Mouse (Mus musculus): ENCODE data around the gene Pole3. TPM values are rescaled to one million over a fixed set of nuclear protein-coding genes. Genes with fewer than 3 reads are reported as not detected.

The Pole3 gene
- polyA plus RNA-seq, 1 experiment from 2014 or later: 81.3 TPM

DNA sequence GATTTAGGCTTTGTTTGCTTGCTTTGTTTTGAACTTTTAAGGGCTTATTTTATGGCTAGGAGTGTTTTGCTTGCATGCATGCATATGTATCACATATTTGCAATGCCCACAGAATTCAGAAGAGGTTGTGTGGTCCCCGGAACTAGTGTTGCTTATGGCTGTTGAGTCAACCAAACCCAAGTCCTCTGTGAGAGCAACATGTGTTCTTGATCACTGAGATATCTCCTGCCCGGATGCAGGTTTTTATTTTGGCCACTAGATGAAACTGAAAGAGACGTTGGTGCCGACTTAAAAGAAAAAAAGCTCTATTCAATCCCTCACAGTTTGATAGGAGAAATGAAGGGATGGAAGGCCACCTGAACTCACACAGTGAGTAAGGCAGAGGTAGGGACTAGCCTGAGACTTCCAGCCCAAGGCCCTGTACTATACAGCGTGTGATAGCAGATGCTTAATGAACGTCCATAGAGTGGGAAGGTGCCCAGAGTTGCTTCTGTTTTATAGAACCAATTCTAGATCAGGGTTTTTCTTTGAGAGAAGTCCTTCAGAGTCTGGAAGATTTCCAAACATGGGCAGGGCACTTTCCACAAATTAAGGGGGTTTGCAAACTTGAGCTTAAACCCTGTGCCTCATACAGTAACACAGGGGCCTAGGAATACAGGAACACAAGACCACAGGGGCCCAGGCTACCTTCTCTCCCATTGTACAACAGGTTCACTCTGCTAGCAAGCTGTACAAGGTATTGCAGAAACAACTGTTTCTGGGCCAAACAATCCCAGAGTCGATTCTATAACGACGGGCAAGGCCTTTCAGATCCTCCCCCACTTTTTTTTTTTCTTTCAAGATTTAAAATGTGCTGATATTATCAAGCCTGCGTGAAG lies 7.1 kb downstream of the Pole3 start:
- peak overlapping the region; percentile 77 for H3K4me2 ChIP-seq (replicated peaks)

DNA sequence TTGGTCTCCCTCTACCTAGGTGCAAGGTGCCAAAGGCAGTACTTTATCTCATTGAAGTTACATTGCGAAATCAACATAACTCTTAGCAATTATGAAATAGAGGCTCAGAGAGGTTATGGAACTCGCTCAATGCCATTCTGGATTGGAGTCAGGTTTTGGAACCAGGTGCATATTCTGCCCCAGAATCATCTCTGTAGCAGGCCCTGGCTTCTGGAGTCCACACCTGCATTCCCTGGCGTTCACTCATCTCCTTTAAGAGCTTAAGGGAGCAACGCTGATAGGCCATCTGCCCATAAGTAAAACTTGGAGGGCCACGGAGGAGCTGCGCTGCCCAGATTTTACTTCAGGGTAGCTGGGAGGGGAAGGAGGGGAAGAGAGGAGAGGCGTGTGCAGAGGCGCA lies 7.8 kb downstream of the Pole3 start:
- Histone ChIP-seq H3K9me3 (no peaks in the 10 kb centered on the region), H3K9ac (replicated peaks) (no peak overlapping the region), H3K4me2 (replicated peaks) (no peak overlapping the region), H3K27me3 (no peaks in the 10 kb centered on the region), H3K4me3 (replicated peaks) (no peak overlapping the region), H3K36me3 (peaks cover 20% of the 10 kb centered on the region), H3K27ac (no peak overlapping the region; the same call in 1 of the 2 replicates), H3K4me1 (replicated peaks) (peaks cover 21% of the 10 kb centered on the region)
- ATAC-seq: no peak
- WGBS: 94% methylated on average over 8 of the region's 8 CpGs

More for the DNA sequence above, 7.1 kb downstream of the Pole3 start:
- Histone ChIP-seq H3K36me3 (peaks cover 16% of the 10 kb centered on the region), H3K27ac (no peak overlapping the region), H3K4me1 (replicated peaks) (peaks cover 21% of the 10 kb centered on the region), H3K9me3 (no peaks in the 10 kb centered on the region), H3K27me3 (no peaks in the 10 kb centered on the region), H3K4me3 (replicated peaks) (no peak overlapping the region), H3K9ac (replicated peaks) (peak overlapping the region; percentile 84; the same call in 1 of the 2 replicates)
- 86% methylated on average over 10 of the region's 10 CpGs for WGBS
- ATAC-seq: no peak

DNA sequence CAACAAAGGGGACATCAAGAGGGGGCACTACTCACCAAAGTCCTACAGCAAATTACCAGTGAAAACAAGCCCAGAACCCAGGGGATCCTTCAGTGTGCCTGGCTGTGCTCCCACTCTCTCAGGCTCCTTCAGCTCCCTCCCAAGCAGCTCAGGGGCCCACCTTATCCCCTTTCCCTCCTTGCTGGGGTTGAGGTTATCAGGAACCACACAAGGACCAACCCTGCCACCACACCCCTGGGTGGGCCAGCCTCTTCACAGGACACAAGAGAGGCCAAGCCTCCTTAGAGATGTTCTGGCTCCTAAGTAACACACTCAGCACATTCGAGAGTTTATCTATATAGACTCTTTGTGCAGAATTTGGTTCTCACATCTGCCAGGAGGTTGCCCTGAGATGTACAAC lies 8.3 kb downstream of the Pole3 start:
- H3K9ac ChIP-seq (replicated peaks): no peak overlapping the region
- no peak for ATAC-seq

DNA sequence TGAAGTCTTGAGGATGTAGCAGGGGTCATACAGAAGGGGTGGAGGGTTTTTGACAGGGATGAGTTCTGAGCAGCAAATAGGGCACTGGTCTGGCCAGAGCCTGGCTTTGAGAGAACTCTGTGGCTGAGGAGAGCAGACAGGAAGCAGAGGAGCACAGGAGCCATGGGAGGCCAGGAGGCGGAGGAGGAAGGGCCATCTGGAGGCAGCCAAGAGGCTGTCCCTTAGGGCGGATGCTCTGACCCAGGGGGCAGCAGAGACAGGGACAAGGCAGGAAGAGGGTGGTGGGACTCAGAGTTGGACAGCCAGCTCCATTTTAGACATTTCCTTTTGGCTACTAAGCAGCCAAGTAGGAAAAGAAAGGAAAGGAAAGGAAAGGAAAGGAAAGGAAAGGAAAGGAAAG lies 8.8 kb downstream of the Pole3 start:
- H3K4me1 ChIP-seq (replicated peaks): peaks cover 21% of the 10 kb centered on the region
- no peaks in the 10 kb centered on the region for H3K27me3 ChIP-seq
- H3K9me3 ChIP-seq: no peaks in the 10 kb centered on the region
- 53% methylated on average over 2 of the region's 2 CpGs for WGBS
- ATAC-seq: no peak
- peak overlapping the region; percentile 39; the same call in 1 of the 2 replicates for H3K9ac ChIP-seq (replicated peaks)
- H3K4me2 ChIP-seq (replicated peaks): no peak overlapping the region
- H3K27ac ChIP-seq: no peak overlapping the region
- peaks cover 29% of the 10 kb centered on the region for H3K36me3 ChIP-seq
- H3K4me3 ChIP-seq (replicated peaks): no peak overlapping the region

More for the DNA sequence above, 8.3 kb downstream of the Pole3 start:
- no peaks in the 10 kb centered on the region for H3K9me3 ChIP-seq
- peaks cover 24% of the 10 kb centered on the region for H3K36me3 ChIP-seq
- H3K4me3 ChIP-seq (replicated peaks): no peak overlapping the region
- no peak overlapping the region for H3K4me2 ChIP-seq (replicated peaks)
- H3K27ac ChIP-seq: no peak overlapping the region; the same call in 1 of the 2 replicates
- 78% methylated on average over 1 of the region's 1 CpGs for WGBS
- peaks cover 21% of the 10 kb centered on the region for H3K4me1 ChIP-seq (replicated peaks)
- no peaks in the 10 kb centered on the region for H3K27me3 ChIP-seq

DNA sequence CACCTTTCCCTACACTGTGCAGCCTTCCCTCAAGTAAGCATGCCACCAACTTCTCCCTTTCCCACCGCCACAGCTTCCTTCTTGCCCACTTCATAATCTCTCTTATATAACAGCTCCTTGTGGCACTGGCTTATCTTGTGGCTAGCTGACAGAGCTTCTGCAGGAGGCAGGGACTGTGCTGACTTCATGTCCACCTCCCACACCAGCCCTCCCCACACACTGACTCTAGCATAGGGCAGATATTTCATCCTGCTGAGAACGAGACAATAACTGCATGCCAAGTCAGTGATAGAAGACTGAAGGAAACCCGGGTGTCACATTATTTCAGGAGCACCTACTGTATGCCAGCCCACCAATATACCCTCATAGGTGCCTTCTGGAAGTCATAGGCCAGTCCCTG lies 9.4 kb downstream of the Pole3 start:
- WGBS: 84% methylated on average over 3 of the region's 3 CpGs
- H3K9ac ChIP-seq (replicated peaks): peak overlapping the region; percentile 39; the same call in 1 of the 2 replicates
- ATAC-seq: no peak

DNA sequence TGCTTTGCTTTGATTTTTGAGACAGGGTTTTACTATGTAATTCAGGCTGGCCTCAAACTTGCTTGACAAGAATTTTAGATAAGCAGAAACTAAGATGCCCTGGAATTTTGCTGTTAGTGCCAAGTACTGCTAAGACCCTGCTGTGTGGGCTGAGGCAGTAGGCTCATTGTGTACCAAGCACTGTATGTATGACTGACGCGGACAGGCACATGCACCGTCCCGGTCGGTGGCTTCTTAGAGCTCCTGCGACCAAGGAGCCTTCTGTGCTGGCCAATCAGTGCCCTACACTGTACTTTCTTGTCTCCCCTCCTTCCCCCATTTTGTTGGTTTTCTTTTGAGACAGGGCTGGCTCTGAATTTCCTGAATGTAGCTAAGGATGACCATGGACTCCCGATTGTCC lies 9.9 kb downstream of the Pole3 start:
- peaks cover 40% of the 10 kb centered on the region for H3K36me3 ChIP-seq
- H3K27ac ChIP-seq: no peak overlapping the region
- H3K4me2 ChIP-seq (replicated peaks): no peak overlapping the region
- H3K9me3 ChIP-seq: no peaks in the 10 kb centered on the region
- no peaks in the 10 kb centered on the region for H3K27me3 ChIP-seq
- H3K4me3 ChIP-seq (replicated peaks): no peak overlapping the region
- peaks cover 14% of the 10 kb centered on the region for H3K4me1 ChIP-seq (replicated peaks)
- WGBS: 92% methylated on average over 7 of the region's 7 CpGs
- no peak for ATAC-seq
- no peak overlapping the region for H3K9ac ChIP-seq (replicated peaks)

More for the DNA sequence above, 9.4 kb downstream of the Pole3 start:
- Histone ChIP-seq H3K36me3 (peaks cover 35% of the 10 kb centered on the region), H3K4me3 (replicated peaks) (no peak overlapping the region), H3K27ac (no peak overlapping the region), H3K27me3 (no peaks in the 10 kb centered on the region), H3K9me3 (no peaks in the 10 kb centered on the region), H3K4me1 (replicated peaks) (peaks cover 19% of the 10 kb centered on the region), H3K4me2 (replicated peaks) (no peak overlapping the region)

DNA sequence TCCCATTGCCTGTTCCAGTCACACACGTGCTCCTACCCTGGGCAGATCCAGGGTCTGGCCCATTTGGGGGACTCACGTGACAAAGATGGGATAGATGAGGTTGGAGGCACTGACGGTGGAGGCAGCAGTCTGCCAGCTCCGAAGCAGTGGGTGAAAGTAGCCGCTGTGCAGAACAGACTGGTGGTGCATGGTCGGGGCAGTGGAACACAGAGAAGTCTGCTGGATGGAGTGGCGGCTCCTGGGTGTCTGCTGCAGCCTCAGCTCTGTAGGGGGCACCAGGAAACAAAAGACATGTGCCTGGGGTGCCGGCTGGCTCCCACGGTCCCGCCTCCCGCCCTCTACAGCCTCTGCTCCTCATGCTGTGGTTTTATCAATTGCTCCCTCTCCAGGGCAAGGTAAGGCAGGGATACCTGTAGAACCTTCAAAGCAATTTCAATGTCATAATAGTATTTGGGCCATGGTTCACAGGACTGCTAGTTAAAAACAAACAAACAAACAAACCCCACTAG lies 10.8 kb downstream of the Pole3 start:
- Histone ChIP-seq H3K27ac (no peak overlapping the region), H3K9ac (replicated peaks) (no peak overlapping the region), H3K4me2 (replicated peaks) (no peak overlapping the region), H3K4me3 (replicated peaks) (no peak overlapping the region), H3K4me1 (replicated peaks) (peaks cover 11% of the 10 kb centered on the region), H3K36me3 (peaks cover 50% of the 10 kb centered on the region), H3K9me3 (no peaks in the 10 kb centered on the region), H3K27me3 (no peaks in the 10 kb centered on the region)
- WGBS: 47% methylated on average over 11 of the region's 11 CpGs
- ATAC-seq: no peak

DNA sequence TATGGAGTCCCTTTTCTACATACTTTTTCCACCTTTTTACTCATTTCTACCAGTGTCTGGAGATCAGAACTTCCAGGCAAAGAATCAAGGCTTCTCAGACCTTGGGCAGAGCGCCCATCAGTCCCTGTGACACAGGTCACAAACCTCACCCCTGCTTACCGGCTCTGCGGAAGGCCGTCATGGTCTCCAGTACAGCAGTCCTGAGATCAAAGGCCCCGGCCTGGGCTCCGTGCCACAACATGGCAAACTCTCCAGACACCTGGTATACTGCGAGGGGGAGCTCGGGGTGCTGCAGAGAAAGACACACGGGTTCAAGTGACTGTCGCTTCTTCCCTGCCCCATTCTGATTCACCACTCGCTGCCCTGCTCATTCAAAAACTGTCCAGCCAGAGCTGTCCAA lies 14.9 kb downstream of the Pole3 start:
- Histone ChIP-seq H3K9me3 (no peaks in the 10 kb centered on the region), H3K4me1 (replicated peaks) (no peaks in the 10 kb centered on the region), H3K36me3 (peaks cover 68% of the 10 kb centered on the region), H3K27ac (no peak overlapping the region), H3K4me3 (replicated peaks) (no peak overlapping the region), H3K27me3 (no peaks in the 10 kb centered on the region), H3K9ac (replicated peaks) (no peak overlapping the region), H3K4me2 (replicated peaks) (no peak overlapping the region)
- WGBS: 93% methylated on average over 11 of the region's 11 CpGs
- no peak for ATAC-seq

DNA sequence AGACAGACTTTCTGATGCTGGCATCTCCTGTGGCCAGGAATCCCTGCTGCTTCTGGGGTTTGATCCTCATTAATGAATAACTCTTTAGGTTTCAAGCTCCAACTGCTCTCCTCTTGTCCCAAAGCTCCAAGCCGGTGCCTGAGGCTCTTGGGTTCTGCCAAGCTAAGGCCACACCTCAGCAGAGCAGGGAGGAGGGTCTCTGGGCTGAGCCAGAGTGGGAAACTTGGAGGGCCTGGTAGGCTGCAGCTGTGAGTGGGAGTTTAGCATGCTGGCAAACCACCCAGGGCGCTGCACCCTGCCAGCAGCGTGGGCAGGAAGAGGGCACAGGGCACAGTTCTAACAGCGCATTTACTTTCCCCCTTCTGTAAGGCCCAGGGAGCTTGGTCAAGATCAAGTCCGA lies 16.0 kb downstream of the Pole3 start:
- Histone ChIP-seq H3K27ac (no peak overlapping the region), H3K36me3 (peaks cover 67% of the 10 kb centered on the region), H3K4me2 (replicated peaks) (no peak overlapping the region), H3K9ac (replicated peaks) (no peak overlapping the region), H3K9me3 (no peaks in the 10 kb centered on the region), H3K4me3 (replicated peaks) (no peak overlapping the region), H3K4me1 (replicated peaks) (no peaks in the 10 kb centered on the region), H3K27me3 (no peaks in the 10 kb centered on the region)
- ATAC-seq: no peak
- 96% methylated on average over 5 of the region's 5 CpGs for WGBS

DNA sequence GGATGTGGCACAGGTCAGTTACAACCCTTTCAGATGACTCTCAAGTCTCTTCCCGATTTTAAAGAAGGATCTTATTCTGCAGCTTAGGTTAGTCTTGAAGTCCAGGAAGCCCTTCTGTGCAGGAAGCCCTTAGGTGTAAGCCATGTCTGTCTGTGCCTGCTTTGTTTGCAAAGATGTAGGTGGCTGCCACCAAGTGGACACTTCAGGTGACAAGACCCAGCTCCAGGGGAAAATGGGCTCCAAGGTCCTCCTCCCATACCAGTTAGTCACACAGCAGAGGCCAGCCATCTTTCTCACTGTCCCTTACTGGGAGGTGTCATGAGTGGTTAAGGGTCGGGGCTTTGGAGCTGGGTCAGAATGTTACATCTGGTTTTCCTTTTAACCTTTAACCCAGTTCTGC lies 18.1 kb downstream of the Pole3 start:
- peaks cover 46% of the 10 kb centered on the region for H3K36me3 ChIP-seq
- 82% methylated on average over 2 of the region's 2 CpGs for WGBS
- ATAC-seq: no peak

DNA sequence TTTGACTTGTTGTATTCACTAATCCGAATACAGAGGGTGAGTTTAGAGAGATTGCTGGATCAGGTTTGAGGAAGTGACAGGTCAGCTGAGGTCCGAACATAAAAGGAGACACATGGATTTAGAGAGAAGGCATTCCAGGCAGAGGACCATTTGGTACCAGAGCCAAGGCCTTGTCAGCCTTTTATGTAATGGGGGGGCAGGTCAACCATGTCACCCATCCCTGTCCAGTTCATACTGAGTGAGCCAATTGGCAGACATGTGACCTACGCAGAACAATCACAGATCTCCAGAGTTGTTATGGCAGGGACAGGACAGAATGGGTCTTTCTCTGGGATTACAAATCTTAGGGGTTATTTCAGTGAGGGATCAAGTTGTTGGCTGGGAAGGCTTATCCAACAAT lies 18.9 kb downstream of the Pole3 start:
- Histone ChIP-seq H3K9ac (replicated peaks) (no peak overlapping the region), H3K4me2 (replicated peaks) (no peak overlapping the region), H3K27ac (no peak overlapping the region), H3K4me1 (replicated peaks) (peaks cover 9% of the 10 kb centered on the region), H3K9me3 (no peaks in the 10 kb centered on the region), H3K4me3 (replicated peaks) (no peak overlapping the region), H3K36me3 (peaks cover 38% of the 10 kb centered on the region), H3K27me3 (no peaks in the 10 kb centered on the region)
- no peak for ATAC-seq
- WGBS: 85% methylated on average over 3 of the region's 3 CpGs

More for the DNA sequence above, 18.1 kb downstream of the Pole3 start:
- H3K4me3 ChIP-seq (replicated peaks): no peak overlapping the region
- H3K4me2 ChIP-seq (replicated peaks): no peak overlapping the region
- no peak overlapping the region for H3K27ac ChIP-seq
- no peaks in the 10 kb centered on the region for H3K27me3 ChIP-seq
- H3K4me1 ChIP-seq (replicated peaks): peaks cover 3% of the 10 kb centered on the region; the same call in 1 of the 2 replicates
- H3K9me3 ChIP-seq: no peaks in the 10 kb centered on the region
- H3K9ac ChIP-seq (replicated peaks): no peak overlapping the region

DNA sequence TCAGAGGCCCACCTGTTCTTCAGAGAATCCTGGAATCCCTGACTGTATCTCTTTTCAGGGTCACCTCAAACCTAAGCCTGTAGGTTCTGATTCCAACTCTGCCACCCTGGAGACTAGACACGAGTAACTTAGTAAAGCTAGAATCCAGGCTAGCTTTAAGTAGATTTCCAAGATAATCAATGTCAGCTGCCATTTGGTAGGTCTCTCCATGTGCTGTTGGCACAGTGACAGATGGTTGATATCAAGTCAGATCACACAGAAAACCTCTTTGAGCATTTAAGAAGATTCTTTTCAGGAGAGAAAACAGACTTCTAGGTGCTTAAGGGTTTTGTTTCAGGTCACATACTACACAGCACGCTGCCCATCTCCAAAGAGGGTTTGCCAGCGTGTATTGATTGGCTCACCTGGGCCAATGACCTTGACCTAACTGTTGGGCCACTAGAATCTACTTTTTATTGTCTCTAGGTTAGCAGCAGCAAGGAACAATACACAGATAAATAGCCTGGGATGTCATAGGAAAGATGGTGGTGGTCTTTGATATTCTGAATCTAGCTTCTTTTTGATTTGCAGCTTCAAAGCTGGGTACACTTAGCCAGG lies 21.4 kb downstream of the Pole3 start, which contains the start of gene Hdhd3:
Hdhd3 (minus strand) TSS at position 94 of the 597 bp plus-strand sequence.
- Histone ChIP-seq H3K36me3 (peaks cover 25% of the 10 kb centered on the region), H3K27me3 (no peaks in the 10 kb centered on the region), H3K4me2 (replicated peaks) (peak within 1 kb of the TSS; percentile 71), H3K9me3 (no peaks in the 10 kb centered on the region), H3K4me1 (replicated peaks) (peaks cover 12% of the 10 kb centered on the region), H3K27ac (peak within 1 kb of the TSS; percentile 53; the same call in 1 of the 2 replicates), H3K9ac (replicated peaks) (peak within 1 kb of the TSS; percentile 87), H3K4me3 (replicated peaks) (peak within 1 kb of the TSS; percentile 85)
- ATAC-seq: no peak
- 77% methylated on average over 3 of the region's 3 CpGs for WGBS
